Mouse (Mus musculus) mesoderm, embryonic 11.5 days (tissue): ENCODE measurements at regions not wholly inside any gene's neighbourhood (a gene's known extent, or its start where the extent isn't known, plus 50 kb on each side); places are given as distances from the start of the nearest gene placed in this dataset.
"Not testable (repeated sequence)": the region's sequence is repeated elsewhere in the genome, so short reads cannot be mapped to it uniquely, and the experiment has no call there.

ENCODE experiments used
- DNase-seq: peaks from one replicate; pipeline ENCODE4 v3.0.0-alpha.2; 2012; ENCODE audit warnings: low read depth, low spot score

DNA sequence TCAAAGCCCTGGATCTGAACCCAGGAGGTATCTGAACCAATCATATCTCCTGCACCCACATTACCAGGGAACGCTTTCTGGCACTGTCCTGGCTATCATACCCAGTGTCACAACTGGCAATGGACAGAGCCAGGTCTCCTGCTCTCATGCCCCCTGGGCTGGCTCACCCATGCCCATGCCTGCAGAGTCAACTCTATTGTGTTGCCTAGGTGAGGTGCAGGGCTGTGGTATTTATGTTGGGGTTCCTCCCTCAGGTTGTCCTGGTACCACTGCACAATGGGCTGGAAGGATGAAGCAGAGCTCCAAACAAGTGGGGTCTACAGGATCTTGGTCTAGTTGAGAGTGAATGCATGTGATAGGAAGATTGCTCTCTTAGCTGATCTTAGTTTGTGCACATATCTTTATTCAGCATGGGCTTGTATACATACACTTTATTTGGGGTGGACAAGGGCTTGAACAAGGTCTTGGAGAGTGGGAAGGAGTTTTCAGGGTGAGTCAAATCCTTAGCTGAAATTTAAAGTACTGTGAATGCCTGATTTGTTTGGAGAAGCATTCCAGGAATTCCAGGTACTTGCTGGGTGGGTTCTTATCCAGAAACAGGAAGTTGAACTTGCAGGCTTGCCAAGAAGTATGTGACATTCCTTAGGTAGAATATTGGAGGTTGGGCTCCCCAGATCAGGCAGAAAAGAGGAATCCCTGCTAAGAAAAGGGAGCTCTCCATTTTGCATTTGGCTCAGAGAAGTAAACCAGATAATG is 123.2 kb downstream of the Ube2dnl2 start:
- DNase-seq: peak; percentile 1

DNA sequence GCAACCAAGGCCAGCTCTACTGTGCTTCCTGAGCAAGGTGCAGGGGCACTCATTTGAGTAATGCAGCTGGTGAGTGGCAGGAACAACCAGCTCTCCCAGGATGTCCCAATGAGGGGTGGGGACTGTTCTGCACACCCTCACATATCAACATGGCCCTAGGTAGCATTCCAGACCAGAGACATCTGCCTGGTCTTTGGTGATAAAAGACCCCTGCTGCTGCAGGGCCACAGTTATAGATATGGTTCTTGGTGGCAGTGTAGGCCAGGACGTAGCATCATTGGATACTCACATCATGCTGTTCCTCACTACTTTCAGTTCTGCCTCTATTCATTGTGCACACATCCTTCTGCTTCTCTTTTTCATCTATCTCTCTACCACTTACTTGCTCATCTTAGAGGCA is 124.1 kb downstream of the Ube2dnl2 start:
- no peak for DNase-seq

DNA sequence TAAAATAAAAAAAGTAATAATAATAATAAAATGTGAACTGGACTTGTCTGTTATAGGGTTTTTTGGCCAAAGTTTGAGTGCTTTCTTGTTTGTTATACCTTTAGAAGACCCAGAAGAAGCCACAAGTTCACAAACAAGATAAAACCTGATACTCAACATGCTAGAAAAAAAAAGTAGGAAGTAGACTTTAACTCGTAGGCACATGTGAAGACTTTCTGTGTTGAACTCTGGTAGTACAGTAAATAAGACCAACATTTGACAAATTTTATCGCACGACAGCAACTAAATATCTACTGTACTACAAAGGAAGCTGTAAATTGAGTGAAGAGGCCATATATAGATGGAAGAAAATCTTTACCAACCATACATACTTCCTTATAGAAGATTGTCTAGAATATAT is 131.6 kb downstream of the Ube2dnl2 start:
- no peak for DNase-seq

DNA sequence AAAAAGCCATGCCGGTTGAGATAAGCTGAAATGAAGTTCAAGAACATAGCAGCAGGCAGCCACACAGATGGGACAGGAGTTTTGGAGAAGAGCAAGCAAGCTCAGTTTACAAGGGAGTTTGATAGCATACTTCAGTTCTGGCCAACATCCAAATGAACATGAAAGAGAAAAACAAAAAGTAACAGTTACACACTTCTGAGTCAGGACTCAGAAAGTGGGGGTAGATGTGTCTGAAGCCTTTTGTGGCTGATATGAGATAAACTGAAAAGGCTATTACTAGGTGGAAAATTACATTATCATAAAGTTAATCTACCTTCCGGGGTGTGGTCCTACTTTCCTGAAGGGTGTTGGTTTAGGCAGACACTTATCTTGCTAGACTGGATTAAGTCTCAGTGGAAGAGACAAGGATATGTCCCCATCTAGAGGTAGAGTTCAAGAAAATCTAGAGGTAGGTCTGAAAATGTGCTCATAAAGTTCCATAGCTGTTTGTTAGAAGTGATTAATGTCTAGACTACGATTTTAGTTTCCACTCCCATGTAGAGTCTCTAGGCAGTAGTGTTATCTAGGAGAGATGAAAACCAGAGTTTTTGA is 155.3 kb downstream of the Ube2dnl2 start:
- no peak for DNase-seq

DNA sequence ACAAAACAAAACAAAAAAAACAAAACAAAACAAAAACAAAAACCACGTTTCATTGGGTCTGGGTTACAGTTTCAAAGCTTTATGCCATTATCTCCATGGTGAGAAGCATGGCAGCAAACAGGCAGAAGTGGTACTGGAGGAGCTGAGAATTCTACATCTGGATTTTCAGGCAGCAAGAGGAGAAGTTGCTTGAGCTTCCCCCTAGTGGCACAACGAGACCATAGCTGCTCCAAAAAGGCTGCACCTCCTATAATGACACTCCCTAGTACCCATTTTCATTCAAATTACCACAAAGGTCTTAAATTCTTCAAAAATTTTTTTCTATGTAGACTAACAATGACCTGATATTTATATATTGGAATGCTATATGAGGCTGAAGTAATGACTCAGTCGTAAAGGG is 162.0 kb downstream of the Ube2dnl2 start:
- no peak for DNase-seq

DNA sequence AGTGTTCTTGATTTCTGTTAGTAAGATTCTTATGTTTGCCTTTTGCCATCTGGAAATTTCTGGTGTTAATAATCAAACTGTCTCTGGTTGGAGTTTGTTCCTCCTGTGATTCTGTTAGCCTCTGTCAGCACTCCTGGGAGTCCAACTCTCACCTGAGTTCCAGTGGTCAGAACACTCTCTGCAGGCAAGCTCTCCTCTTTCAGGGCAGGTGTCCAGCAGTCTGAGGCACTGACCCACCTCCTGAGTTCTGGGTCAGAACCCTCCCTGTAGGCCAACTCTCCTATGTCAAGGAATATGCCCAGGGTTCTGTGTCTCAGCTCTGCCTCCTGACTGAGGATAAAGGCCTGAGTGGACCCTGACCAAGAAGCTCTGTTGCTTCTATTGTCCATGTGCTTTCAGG is 184.6 kb downstream of the Ube2dnl2 start:
- DNase-seq: not testable (repeated sequence)

DNA sequence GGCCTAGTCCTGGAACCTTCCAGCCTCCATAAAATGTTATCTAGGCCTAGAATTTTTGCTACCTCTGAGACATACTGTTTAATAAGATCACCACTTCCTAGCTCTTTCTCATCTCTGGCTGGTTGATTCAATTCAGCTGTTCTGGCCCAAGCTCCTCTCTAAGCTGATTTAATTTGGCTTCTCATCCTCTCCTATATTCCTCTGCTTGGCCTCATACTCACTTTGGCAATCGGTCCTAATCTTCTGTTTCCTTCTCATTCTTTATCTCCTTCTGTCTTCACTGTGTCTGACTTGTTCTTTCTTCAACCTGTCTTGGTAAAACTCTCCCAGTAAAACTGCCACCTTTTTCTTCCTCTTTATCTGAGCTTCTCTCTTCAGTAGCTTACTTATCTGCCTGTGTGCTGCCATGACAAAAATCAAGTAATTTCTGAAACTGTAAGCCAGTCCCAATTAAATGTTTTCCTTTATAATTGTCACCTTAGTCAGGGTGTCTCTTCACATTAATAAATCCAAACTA is 185.7 kb downstream of the Ube2dnl2 start:
- DNase-seq: no peak
